Mouse (Mus musculus) left cerebral cortex, adult 8-10 months (tissue): ENCODE measurements around the gene Dnm1l. TPM values are rescaled to one million over a fixed set of nuclear protein-coding genes. Genes with fewer than 3 reads are reported as not detected.
"Not testable (repeated sequence)": the region's sequence is repeated elsewhere in the genome, so short reads cannot be mapped to it uniquely, and the experiment has no call there.

ENCODE experiments used
- DNase-seq, 2 experiments: peaks; one replicate each; pipeline ENCODE4 v3.0.0; 2022; ENCODE audit warnings: low spot score in 2 of 2
- total RNA-seq, 4 experiments: library from RNA; stranded (reverse); gene quantifications; 2 replicates each; pipeline ENCODE4 v1.2.4; 2022

Dnm1l gene
- total RNA-seq: 100 to 1,000 TPM; 198 to 201 (median 198) TPM

DNA sequence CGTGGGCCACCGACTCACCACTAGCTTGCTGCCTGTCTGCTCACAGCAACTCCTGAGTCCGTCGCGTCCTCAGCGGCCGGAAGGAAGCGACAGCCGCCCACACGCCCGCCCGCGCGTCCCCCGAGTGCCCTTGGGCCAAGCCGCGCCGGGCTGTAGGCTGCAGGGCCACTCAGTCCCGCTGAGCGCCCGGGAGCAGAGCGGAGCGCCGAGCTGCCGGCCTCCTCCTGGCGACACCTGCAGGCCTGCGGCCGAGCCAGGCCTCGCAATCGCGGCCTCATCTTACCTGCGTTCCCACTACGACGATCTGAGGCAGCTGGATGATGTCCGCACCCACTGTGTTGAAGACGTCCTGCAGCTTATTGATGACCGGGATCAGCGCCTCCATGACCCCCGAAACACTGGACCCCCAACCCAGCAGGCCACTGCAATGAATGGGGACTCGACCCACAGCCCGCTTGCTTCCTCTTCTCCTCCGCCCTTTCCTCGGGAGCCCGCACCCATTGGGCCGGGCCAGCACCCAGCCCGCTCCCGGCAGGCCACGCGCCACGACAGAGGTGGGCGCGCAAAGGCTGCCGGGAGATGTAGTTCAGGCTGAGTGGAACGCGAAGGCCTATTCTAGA is at the start of gene Dnm1l:
Gene Dnm1l, minus strand, starts transcription at position 479 of the 620 bp plus-strand sequence.
- peak; percentile 87 to 89 for DNase-seq

DNA sequence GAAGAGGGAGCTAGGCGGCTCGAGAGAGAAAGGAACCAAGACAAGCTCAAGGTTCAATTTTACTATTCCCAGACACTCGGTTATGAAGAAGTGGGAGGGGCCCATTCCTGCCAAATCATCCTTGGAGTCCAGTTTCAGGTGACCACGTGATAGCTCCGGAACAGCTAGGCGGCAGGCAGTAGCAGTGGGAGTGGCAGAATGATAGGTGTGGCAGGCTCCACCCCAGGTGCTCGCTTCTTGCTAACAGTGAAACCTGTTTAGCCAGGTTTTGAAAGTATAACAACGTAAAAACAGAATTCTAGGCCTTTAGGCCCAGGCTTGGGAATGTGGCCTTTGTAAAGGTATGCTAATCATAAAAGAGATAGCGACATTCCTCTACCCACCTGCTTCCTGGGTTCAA is 8.5 kb upstream of the Dnm1l start:
- DNase-seq: not testable (repeated sequence)

GRCm38 (mm10) chr16:16359101-16359482 is 333 bp upstream of the Dnm1l start:
- not testable (repeated sequence) for DNase-seq

- no peak for DNase-seq
Observed at GRCm38 (mm10) chr16:16357908-16358307, 851 bp downstream of the Dnm1l start.

- DNase-seq: no peak
Observed at GRCm38 (mm10) chr16:16346420-16346819, 12.3 kb downstream of the Dnm1l start.

GRCm38 (mm10) chr16:16325775-16326336 is 32.9 kb downstream of the Dnm1l start:
- no peak for DNase-seq

DNA sequence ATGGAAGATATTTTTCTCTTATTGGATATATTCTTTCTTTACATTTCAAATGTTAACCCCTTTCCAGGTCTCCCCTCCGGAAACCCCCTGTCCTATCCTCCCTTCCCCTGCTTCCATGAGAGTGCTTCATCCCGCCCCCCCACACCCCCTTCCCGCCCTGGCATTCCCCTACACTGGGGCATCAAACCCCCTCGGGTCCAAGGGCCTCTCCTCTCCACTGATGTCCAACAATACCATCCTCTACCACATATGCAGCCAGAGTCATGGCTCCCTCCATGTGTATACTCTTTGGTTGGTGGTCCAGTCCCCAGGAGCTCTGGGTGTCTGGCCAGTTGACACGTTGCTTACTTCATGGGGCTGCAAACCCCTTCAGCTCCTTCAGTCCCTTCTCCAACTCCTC is 47.4 kb downstream of the Dnm1l start:
- DNase-seq: no peak

DNA sequence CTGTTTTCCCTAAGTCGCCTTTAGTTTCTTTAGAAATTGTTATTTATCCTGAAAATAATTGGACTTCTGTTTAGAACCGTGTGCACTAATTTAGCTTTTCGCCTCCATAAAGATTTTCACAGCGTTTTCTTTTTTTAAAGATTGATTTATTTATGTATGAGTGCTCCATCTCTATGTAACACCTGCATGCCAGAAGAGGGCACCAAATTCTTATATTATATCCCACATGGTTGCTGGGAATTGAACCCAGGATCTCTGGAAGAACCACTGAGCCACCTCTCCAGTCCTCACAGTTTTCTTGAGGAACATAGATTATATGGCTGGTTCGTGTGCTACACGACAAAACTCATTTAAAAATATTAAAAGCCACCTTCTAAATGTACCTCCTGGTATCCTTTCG is 54.9 kb downstream of the Dnm1l start:
- DNase-seq: no peak

- peak; percentile 13 to 43 for DNase-seq
Observed at GRCm38 (mm10) chr16:16303138-16303827, 55.5 kb downstream of the Dnm1l start.

DNA sequence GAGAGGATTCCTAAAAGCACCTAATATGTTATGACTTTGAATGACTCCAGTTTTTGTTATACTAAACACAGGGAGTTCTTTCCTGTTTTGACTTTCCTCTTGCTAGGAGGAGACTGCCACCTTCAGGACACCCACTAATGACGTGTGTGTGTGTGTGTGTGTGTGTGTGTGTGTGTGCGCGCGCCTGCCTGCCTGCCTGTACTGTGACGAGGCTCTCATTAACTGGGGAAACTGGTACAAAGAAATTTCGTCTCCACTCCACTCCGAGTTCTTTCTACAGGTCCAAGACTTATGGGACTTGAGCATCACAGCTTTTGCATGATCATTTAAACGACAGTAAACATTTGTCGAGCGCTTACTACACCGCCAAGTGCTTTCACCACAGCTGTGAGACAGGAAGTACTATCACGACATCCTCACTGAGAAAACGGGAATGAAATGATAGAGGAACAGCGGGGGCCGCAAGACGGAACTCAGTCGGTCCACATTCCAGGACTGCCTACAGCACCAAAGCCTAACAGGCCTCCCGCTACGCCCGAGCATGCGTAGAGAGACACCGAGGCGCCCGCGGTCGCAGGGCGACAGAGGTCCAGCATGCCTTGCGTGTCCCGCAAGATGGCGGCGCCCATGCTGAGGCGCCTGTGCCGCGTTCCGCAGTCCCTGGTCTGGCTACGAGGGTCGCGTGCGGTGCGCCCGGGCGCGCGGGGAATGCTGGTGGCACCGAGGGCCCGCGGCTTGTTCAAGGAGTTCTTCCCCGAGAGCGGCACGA is 56.2 kb downstream of the Dnm1l start, which contains the start of gene Yars2:
Gene Yars2, plus strand, starts transcription at position 597 of the 769 bp plus-strand sequence.
- DNase-seq: peak; percentile 86 to 93

- DNase-seq: no peak
Observed at GRCm38 (mm10) chr16:16273752-16274151, 85.0 kb downstream of the Dnm1l start.

GRCm38 (mm10) chr16:16272978-16273377 is 85.8 kb downstream of the Dnm1l start:
- DNase-seq: no peak

DNA sequence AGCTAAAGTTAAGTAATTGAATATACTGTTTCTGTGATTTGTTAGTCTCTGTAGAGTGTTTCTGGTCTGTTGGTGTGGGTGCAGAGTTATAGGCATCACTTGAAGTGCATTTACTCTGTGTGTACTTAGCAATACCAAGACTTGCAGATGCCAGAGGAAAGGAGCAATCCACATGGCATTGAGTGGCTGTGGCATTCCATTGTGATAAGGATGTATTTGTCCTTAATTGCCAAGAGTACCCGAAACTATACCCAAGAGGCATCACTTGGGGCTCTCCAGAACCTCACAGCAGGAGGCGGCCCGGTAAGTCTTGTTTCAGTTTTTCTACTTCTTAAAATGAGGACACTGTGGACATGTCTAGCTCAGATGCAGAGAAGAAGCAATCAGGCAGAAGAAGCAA is 96.3 kb downstream of the Dnm1l start:
- no peak for DNase-seq

Other genes with a start within 250 kb of the Dnm1l start
- gene Pkp2, start 145.6 kb downstream of the Dnm1l start, total RNA-seq: 1 to 10 TPM; 5.6 to 6.4 (median 6.0) TPM
- gene Yars2, start 56.0 kb downstream of the Dnm1l start, total RNA-seq: 10 to 100 TPM; 19.1 to 23.4 (median 21.6) TPM
- gene Fgd4, start 241.6 kb upstream of the Dnm1l start, total RNA-seq: 10 to 100 TPM; 27.5 to 33.1 (median 28.9) TPM